Mouse (Mus musculus) heart, postnatal 36 days (tissue): ENCODE measurements around the gene Fam19a4. TPM values are rescaled to one million over a fixed set of nuclear protein-coding genes. Genes with fewer than 3 reads are reported as not detected.
"Not testable (repeated sequence)": the region's sequence is repeated elsewhere in the genome, so short reads cannot be mapped to it uniquely, and the experiment has no call there.

ENCODE experiments used
- DNase-seq, 2 experiments: peaks; one replicate each; pipeline ENCODE4 v3.0.0; 2021 to 2022
- intact Hi-C: fragments of 180-260 bp; cut with DNase I; formaldehyde crosslinking; loops from one replicate; pipeline ENCODE4 v1.15.1; 2025
- total RNA-seq, 2 experiments: library from RNA; stranded (reverse); gene quantifications; 2 replicates each; pipeline ENCODE4 v1.2.3; 2021

Gene Fam19a4
- total RNA-seq, 2 experiments from 2014 or later = not detected

DNA sequence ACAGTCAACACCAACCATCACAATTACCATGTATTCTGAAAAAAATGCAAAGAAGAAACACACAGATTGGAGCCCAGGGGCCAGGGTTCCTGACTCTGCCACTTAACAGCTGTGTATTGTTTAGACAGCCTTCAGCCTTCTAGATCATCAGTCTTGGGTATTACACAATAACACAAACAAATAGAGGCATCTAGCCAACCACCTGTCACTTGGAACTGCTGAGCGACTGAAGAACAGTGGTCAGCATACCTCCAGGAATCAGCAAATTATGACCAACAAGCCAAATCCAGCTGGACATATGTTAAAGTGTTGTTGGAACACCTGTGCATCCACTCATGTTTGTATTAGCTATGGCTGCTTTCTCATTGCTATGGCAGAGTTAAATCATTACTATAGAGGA is 82.7 kb downstream of the Fam19a4 start:
- no peak for DNase-seq
- intact Hi-C loops = no loop called here

DNA sequence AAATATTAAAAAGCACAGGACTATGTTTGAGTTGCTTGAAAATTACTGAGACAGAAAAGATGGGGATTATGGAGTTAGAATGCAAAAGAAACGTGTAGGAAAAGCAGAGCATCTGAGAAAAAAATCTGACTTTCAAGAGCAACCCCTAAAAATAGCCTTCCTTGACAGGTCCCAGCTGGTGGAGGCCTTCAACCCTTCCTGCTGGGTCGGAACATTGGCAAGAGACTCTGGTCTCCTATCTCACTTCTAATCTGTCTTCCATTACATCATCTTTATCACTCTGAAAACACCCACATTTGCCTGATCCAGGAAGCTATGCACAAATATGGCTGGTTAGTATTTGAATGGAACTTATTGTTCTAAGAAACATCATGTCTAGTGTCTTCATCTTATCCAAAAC is 115.4 kb downstream of the Fam19a4 start:
- DNase-seq = no peak
- intact Hi-C loops = no loop called here

DNA sequence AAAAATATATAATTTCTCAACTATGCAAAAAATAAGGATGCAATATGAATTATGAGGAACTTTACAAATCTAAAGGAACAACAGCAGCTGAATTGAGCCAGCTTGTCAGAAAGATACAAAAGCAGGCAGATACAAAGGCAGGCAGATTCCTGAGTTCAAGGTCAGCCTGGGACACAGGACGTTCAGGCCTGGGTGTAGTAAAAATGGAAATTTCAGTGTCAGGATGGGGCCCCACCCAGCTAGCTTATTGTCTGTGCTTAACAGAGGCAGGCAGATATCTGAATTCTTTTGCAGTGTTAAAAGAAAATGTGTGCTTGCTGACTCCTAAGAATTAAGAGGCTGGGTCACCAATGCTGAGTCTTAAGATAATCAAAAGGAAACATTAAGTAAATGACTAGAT is 124.4 kb downstream of the Fam19a4 start:
- intact Hi-C loops = no loop called here

DNA sequence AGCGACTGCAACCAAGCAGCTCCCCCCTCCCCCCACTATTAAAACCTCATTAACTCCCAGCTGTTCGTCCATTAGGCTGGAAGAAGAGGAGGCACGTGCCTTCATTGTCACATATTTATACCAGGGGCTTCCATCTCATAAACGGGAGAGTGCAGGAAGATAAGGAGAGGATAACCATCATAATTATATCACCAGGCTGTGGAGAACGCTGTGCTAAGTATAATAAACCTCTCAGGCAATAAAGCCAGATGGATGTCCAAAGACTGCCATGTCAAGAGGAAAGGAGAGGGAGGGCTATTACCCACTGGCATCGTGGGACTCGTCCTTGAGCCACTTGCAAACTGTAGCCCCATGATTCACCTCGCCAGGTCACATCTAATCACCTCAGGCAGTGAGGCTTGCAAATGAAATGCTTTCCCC is 151.1 kb downstream of the Fam19a4 start:
- intact Hi-C loops = no loop called here
- no peak for DNase-seq

More for the DNA sequence above, 124.4 kb downstream of the Fam19a4 start:
- no peak for DNase-seq

DNA sequence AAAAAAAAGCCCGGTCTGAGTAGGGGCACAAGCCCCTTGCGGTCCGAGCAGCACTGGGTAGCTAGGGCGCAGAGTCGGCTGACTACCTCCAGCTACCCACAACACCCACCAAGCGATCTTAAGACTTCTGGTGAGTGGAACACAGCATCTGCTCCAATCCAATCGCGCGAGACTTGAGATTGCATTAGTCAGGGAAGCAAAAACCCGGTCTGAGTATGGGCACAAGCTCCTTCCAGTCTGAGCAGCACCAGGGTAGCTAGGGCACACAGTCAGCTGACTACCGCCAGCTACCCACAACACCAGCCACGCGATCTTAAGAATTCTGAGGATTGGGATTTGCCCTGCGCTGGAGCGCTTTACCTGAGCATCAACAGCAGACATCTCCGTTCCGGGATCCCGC is 183.1 kb downstream of the Fam19a4 start:
- intact Hi-C loops = not testable (repeated sequence)

DNA sequence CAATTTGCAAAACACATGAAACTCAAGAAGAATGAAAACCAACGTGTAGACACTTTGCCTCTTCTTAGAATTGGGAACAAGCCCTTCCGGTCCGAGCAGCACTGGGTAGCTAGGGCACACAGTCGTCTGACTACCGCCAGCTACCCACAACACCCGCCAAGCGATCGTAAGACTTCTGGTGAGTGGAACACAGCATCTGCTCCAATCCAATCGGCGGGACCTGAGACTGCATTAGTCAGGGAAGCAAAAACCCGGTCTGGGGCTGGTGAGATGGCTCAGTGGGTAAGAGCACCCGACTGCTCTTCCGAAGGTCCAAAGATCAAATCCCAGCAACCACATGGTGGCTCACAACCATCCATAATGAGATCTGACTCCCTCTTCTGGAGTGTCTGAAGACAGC is 183.6 kb downstream of the Fam19a4 start:
- DNase-seq, intact Hi-C loops: not testable (repeated sequence)

More for the DNA sequence above, 183.1 kb downstream of the Fam19a4 start:
- DNase-seq = not testable (repeated sequence)

DNA sequence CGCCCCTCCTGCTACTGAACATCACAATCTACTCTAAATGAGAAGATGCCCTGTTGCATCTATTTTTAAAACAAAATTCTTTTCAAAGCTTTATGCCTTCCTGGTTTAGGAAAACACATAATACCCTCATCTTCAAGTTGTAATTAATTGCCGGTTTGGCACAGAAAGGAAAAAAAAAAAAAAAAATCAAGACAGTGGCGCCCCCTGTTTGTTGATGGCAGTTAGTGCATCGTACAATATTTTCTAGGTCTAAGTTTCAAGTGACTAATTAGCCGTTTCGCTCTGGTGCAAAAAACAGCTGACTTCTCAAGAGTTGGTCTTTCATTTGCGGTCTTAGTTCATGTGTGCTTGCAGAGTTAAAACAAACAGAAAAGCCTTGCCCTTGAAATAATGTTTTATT is 207.1 kb downstream of the Fam19a4 start:
- no peak for DNase-seq
- intact Hi-C loops = no loop called here

DNA sequence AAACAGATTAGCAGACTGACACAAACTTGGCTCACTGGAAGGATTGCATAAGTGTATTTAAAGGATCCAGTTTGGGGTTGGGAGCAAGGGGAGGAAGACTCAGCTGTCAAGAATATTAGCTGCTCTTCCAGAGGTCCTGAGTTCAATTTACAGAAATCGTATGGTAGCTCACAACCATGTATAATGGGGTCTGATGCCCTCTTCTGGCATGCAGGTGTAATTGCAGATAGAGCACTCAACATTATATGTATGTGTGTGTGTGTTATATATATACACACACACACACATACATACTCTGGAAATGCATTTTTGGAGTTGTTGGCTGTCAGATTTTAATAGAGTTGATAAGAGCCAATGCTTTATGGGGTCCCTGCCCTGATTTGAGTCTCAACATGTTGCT is 216.3 kb downstream of the Fam19a4 start:
- DNase-seq = no peak
- intact Hi-C loops = no loop called here

DNA sequence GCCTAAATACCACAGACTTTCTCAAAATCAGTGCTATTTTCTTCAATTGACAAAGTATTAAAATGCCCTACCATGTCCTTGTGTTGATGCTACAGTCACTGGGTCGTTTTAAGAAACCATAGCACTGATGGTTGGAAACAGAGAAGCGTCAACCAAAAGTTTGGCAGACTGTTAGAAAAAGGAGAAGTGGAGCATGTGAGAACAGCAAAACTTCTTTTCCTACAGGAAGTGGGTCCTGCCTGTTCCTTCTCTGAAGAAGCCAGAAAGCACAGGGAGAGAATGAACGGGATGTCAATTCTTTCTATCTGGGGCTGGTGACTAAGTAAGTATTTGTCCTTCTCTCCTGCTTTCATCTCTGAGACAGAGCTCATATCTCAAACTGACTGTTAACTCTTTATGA is 219.6 kb downstream of the Fam19a4 start:
- intact Hi-C loops = no loop called here
- DNase-seq = no peak

DNA sequence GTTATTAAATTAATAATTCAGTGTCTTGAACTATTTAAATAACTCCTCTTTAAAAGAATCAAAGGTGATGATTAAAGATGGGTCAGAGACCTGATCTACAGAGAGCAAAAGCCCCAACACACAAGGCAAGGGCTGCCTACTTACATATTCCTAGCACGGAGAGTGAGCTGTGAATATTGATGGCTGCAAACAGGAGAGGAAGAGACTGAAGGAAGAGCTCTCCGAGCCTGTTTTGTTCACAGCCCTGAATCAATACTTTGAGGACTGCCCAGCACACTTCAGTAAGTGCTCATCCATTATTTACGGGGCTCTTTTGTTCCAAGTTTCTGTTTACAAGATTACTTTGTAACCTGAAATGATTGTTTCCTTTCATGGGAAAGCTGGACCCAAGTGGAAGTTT is 233.6 kb downstream of the Fam19a4 start:
- no peak for DNase-seq
- intact Hi-C loops = no loop called here

DNA sequence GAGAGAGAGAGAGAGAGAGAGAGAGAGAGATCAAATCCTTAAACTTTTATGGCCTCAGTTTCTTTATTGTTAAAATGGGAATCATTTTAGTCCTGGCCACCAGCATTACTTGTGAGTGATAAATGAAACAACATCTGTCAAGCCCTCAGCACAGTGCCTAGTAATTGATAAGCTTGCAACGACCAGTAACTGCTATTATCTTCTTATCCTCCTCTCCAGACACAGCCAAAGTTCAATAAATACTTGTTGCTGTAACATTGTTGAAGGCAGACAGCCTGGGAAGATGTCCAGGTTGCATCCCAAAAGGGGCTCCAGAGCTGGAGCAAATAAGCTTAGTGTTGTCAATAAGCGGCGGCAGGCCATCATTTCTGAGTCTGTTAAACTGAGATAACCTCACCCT is 257.2 kb downstream of the Fam19a4 start:
- no peak for DNase-seq
- intact Hi-C loops = no loop called here

DNA sequence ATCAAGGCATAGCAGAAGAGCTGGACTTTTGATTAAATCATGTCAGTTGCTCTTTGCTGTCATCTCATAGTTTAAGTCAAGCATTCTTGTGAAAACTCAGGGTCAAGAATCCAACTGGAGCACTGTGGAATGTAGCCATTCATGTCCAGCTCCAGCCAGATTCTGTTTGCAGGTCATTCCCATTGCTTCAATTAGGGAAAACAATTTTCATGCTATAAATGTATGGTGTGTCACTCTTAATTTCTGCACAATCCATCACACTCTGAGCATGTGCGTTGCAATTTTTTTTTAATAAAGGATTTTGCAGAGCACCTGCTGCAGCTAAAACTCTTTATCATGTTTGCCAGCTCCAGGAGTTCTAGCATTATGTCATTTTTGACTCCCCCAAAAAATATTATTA is 261.5 kb downstream of the Fam19a4 start:
- intact Hi-C loops = no loop called here
- no peak for DNase-seq

DNA sequence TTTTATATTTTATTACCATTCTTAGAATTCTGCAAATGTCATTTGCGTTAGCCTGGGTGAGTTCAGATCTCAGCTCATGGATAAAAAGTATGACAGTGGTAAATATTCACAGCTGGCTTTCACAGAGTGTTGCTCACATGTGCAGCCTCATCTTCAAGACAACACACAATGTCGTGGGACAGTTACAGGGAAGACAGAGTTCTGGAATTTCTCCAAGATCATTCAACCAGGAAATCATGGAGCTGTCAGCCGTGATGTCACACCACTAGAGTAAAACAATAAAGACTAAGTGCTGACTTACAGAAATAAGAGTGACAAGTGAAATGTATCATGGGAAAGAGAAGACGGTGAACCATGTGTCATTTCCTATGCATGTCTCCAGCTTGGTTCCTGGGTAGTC is 262.8 kb downstream of the Fam19a4 start:
- DNase-seq = no peak
- intact Hi-C loops = no loop called here

Other genes starting within 250 kb of the Fam19a4 start
- gene Eogt, start 88.8 kb upstream of the Fam19a4 start, total RNA-seq = 10 to 100 TPM; 14.5 to 17.0 TPM
- gene Tmf1, start 118.7 kb upstream of the Fam19a4 start, total RNA-seq = 10 to 100 TPM; 38.5 to 39.7 TPM
- 10 to 100 TPM; 53.0 to 61.3 TPM for gene Uba3, start 145.2 kb upstream of the Fam19a4 start, total RNA-seq
- gene Arl6ip5, start 150.3 kb upstream of the Fam19a4 start, total RNA-seq = 100 to 1,000 TPM; 120 to 128 TPM
- 10 to 100 TPM; 57.6 to 64.6 TPM for gene Lmod3, start 192.3 kb upstream of the Fam19a4 start, total RNA-seq